Mouse (Mus musculus) T-helper 2 cell (primary cell): ENCODE measurements around the gene Itga3.

Experiments
- in situ Hi-C: fragments of 300-600 bp; cut with MboI, MseI; formaldehyde crosslinking; loops from one replicate; pipeline ENCODE4 v1.15.1; 2025; ENCODE audit warnings: high pct_unique_total_duplicates

Itga3 gene

DNA sequence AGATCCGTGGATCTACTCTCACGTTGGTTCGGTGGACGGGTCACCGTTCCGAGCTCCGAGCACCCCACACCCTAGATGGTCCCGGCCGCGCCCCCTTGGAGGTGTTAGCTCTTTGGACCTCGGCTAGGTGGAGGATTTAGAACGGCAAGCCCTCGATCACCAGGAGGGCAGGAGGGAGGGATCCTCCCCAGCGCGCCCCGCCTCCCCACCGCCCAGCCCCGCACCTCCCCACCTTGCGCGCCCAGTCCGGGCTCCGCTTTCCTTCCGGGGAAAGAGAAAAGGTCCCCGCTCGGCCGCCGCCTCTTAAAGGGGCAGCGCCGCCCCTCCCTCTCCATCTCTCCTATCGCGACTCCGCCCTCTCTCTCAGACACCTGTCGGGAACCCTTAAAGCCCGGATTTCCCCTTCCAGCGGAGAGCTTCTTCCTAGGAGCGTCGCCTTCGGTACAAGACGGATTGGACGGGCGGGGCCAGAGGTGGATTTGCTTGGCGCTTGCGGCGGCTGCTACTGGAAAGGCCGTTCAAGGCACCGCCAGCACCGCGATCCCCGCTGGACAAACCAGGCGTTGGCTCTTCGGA is at the start of gene Itga3:
Gene Itga3, minus strand, starts transcription at position 266 of the 576 bp plus-strand sequence.
- in situ Hi-C loops, result no loop called here

DNA sequence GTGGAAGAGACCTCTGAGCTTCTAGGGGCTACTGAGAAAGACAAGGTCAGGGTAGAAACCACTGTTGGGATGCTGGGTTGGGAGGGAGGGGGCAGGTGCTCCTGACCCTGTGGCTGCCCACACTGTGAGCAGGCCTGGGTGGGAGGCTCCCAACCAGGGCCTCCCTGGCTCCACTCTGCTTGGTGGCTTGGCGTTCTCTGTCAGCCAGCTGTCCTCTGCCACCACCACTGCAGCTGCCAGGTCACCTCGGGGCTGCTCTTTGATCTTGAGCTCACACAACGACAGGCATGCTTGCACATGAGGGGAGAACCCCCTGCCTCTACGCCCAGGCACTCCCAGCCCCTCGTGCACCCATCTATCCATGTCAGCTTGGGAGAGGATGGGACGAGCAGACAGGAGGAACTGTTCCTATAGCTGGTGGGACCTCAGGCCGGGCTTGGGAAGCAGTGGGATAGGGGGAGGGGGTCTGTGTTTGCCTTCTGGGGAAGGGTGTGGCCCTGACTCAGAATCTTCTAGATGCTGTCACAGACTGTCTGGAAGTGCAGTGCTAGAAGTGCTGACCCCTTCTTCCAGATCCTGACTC is 48.9 kb upstream of the Itga3 start:
- in situ Hi-C loops, result no loop called here

DNA sequence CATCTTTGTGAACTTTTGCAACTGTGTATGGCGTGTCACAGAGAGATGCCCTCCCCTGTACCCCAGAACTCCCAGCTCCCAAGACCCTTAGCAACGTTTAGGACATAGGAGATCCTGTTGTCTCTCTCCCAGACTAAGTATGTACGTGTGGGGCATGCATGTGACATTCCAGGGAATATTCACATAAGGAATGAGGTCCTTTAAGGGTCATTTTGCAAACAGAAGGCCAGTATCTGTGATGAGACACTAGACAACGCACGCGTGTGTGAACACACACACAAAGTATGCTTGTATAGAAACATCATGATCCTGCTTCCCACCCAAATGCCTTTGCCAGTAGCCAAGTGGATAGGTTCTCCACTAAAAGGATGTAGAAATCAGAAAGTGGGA is 45.5 kb upstream of the Itga3 start:
- in situ Hi-C loops, result loop anchor here (5.0 kb wide), 1 partner anchor 120 kb away; no protein-coding TSS in a partner anchor

DNA sequence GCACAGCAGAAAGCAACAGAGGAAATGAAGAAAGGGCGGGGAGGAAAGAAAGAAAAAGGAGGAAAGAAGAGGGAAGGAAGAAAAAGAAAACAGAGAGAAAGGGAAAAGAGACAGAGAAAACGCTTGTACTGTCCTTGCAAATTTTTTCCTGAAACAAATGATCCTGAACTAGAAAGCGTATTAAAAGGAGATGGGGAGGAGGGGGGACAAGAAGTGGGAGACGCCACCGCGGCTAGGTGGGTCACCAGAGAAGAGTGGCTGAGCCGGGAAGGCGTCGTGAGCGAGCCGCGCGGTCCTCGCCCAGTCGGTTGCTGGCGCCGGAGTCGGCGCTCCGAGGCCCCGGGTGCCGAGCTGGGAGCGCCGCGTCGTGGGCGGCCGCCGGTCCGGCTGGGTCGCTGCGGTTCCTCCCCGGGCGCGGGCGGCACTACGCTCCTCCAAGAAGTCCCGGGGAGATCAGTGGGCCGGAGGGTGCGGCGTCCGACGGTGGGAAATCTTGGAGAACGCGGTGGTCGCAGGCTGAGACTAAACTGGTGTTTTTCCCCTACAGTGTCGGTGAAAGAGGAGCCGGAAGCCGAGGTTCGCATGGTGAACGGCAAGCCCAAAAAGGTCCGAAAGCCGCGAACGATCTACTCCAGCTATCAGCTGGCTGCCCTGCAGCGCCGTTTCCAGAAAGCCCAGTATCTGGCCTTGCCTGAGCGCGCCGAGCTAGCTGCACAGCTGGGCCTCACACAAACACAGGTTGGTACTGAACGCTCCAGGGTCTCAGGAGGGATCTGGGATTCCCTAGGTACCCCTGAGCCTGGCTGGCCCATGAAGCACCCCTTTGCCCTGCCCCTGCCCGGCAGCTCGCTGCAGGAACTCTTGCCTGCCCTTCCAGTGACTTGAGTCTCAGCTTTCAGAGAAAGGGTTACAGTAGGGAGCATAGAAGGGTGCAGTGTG is 44.8 kb upstream of the Itga3 start:
- in situ Hi-C loops, result loop anchor here (5.0 kb wide), 1 partner anchor 121 kb away; no protein-coding TSS in a partner anchor

DNA sequence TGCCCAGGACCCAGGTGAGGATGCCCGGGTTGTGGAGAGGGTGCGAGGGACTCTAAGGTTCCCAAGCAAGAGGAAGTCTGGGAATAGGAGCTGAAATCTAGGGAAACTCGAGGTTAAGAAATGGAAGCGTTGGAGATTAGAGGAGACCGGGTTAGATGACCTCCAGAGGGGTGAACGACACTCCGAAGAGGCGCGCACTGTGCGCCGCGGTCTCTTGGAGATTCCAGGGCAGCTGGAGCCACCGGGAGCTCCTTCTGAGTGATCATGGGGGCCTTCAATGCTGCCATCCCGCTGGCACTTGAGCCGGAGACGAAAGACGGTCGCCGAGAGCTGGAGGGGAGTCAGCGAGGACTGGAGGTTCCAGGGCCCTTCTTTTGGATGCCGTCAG is 44.0 kb upstream of the Itga3 start:
- in situ Hi-C loops, result loop anchor here (5.0 kb wide), 1 partner anchor 122 kb away; no protein-coding TSS in a partner anchor

DNA sequence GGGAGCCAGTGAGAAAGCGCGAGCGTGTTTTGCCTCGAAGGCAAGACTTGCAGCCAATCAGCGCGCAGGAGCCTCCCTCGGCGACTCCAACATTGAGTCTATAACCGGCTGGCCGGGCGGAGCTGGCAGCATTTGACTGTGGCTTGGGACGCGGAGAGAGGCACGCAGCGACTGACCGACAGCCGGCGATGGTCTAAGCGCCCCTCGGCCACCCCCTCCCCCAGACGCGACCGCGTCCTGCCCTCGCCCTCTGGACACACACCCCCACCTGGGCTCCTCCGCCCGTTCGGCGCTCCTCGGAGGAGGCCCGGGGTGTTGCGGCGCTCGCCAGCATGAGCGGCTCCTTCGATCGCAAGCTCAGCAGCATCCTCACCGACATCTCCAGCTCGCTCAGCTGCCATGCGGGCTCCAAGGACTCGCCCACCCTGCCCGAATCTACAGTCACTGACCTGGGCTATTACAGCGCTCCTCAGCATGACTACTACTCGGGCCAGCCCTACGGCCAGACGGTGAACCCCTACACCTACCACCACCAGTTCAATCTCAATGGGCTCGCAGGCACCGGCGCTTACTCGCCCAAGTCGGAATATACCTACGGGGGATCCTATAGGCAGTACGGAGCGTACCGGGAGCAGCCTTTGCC is 43.5 kb upstream of the Itga3 start, which contains the start of gene Dlx3:
Gene Dlx3, plus strand, starts transcription at position 130 of the 643 bp plus-strand sequence.
- in situ Hi-C loops, result loop anchor here (5.0 kb wide), 1 partner anchor 122 kb away; no protein-coding TSS in a partner anchor

DNA sequence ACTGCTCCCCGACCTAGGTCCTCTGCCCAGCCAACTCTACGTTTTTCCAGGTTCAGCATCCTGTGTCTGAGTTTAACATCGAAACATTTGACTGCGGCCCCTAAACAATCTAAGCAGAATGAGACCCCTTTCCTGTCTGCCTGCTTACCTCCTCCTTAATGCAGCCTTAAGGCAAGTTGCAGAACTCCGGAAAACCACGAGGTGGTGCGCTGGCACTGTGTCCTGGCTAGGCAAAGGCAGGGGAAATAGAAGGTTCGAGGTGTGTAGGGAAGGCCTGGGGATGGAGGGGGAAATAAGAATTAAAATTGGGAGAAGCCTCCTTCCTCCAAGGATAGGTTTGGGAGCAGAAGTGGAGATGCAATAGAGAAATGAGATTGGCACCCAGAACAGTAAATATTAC is 41.9 kb upstream of the Itga3 start:
- in situ Hi-C loops, result no loop called here

DNA sequence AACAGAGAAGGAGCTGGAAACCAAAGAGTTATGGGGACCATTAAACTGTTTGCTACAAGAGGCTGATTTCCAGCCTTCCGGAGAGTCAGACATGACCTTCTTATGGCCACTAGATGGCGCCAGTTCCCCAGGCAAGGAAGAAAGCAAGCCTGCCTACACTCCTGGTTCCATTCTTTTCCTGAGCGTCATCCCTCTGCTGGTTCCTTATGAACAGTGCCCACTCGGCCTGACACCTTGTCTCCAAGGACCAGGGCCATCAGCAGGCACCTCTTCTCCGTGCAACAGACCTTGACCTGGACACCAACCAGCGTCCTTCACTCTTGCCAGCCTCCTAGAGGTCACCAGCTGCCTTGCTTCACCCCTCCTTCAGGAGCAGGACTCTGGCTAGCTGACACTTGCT is 40.4 kb upstream of the Itga3 start:
- in situ Hi-C loops, result no loop called here

DNA sequence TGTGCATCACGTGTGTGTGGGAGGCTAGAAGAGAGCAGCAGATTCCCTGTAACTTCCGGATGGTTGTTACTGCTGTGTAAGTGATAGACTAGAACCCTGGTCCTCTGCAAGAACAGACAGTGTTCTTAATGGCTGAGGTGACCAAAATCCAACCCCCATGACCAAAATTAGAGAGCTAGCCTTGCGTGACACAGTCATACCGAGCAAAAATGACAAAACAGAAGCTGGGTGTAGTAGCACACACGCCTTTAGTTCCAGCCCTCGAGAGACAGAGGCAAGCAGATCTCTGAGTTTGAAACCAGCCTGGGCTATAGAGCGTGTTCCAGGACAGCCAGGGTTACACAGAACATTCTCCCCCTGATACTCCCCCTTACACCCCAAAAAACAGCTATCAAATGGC is 33.5 kb upstream of the Itga3 start:
- in situ Hi-C loops, result no loop called here

DNA sequence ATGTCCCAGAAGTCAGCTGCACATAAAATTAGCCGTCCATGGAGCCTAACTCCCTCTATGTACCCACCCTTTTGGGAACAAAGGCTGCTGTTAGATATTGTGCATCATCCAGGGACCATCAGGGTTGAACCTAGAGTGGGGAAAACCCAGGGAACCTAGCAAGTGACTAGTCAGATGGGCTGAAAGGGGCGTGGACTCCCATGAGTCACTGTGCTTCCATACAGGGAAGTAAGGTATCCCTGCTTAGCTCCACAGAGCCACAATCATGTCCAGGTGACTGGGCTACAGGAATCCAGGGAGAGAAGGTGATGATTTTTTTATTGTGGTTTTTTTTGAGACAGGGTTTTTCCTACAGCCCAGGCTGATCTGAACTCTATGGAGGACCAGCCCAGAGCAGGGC is 32.4 kb upstream of the Itga3 start:
- in situ Hi-C loops, result no loop called here

DNA sequence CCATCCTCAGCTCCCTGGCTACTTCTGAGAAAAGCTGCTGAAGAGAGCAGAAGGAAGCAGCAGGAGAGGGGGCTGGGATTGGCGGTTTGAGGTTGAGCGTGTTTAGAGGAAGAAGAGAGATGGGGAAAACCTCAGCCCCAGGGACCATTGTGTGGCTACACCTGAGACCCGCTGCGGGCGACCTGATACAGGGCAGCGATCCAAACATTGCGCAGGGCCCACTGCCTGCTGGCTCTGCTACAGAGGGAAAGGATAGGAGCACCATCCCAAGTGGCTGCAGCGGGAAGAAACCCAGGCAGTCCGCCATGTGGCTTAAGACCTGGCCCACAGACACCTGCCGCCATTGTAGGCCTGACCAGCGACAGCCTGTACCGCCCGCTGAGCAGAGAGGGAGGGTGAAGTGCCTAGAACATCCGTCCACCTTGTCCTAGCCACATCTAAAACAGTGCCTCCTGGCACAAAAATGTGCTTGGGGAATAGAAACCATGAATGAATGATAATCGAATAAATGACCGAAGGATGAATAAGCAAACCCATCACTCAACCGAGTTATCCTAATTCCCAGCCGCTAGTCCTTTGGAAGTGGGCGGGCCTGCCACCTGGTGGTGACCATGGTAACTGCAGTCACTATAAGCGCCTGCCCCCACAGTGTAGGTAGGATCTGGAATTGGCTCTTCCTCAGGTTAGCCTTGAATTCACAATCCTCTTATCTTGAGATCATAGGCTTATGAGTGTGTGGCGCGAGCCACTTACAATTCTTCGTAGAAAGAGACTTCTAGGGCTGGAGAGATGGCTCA is 30.0 kb upstream of the Itga3 start:
- in situ Hi-C loops, result no loop called here

DNA sequence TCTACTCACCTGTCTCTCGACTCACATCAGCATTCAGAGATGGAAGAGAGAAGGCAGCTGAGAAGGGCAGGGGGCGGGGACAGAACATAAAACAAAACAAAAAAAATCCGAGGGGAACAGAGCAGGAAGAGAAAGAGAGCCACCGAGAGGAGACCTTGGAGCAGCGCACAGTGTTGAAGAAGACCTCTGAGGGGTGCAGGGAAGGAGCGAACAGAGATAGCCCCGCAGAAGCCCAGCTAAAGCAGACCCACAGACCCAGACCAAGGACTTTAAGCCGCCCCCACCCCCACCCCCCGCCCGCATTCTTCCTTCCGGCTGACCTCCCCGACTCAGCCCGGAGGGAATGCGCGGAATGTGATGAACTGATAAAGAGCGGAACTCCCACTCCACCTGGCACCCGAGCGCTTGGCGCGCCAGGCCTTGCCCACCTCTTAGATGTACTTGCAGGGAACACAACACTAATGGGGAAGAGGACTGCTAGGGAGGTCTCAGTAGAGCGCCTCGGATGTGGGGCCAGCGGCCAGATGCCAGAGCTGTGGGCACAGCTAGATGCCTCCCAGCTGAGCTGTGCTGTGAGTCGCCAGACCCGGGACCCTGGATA is 28.8 kb upstream of the Itga3 start:
- in situ Hi-C loops, result no loop called here

DNA sequence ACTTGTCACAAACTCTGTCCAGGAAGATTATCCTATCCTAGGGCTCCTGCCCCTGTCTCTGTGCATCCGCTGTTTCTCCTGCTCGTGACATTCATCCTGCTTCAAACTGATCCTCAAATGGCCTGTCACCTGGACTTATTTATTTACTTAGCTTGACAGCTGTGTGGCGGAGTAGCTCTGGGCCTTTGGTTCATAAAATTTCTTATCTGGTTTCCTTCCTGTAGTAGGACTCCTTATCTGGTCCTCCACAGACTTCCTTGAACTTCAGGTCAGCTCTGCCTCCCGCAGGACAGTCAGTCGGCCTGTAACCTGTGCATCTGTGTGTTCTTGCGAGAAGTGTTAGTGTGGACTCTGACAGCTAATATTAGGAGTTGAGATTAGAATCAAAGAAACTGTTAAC is 27.7 kb upstream of the Itga3 start:
- in situ Hi-C loops, result no loop called here

DNA sequence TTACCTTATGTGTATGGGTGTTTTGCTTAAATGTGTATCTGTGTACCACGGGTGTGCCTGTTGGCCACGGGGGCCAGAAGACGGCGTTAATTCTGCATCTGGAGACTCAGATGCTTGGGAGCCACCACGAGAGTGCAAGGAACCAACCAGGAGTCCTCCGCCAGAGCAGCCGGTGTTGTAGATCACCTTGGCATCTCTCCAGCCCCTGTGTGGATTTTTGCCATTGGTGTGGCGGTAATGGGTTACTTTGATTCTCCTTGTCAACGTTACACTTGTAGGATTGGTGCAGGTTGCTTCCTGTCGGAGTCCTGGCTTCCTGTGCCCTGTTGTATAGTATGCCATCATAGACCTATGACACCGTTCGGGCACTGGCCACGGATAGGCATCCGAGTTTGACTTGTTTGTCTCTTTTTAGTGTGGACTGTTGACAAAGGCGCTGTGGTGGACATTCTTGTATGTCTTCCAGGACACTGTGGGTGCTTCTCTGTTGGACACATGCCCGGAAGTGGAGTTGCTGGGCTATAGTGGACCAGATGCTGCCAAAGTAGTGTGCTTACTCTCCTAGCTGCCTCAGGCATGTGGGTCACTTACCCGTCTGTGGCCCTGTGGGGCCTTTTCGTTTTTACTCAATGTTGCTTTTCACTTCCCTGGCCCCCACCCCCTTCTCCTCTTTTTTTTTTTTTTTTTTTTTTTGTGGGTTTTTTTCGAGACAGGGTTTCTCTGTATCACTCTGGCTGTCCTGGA is 25.7 kb upstream of the Itga3 start:
- in situ Hi-C loops, result no loop called here

DNA sequence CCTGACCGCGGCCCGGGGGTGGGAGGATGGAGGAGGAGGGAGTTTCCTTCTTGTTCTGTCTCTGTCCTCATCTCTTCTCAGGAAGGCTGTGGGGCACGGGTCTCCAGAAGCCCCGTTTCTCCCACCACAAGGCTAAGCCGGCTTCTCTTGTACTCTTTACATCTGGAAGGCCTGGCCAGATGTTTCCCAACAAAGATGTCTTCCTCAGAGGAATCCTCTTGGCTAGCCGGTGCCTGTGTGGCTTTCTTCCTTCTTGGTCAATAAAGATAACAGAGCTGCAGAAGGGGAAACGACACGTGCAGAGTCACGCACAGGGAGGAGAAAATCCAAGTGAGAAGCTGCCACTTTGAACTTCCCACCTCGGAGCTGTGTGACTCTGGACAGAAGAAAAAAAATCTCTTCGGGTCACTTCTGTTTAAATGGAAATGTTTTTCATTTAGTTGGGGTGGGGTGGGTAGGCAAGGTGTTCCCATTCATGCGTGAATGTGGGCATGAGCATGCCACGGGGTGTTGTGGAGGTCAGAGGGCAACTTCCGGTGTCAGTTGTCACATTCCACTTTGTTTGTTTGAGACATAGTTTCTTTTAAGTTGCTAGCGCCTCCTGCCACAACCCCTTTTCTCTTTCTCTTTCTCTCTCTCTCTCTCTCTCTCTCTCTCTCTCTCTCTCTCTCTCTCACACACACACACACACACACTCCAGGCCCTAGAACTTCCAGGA is 24.6 kb upstream of the Itga3 start:
- in situ Hi-C loops, result no loop called here

DNA sequence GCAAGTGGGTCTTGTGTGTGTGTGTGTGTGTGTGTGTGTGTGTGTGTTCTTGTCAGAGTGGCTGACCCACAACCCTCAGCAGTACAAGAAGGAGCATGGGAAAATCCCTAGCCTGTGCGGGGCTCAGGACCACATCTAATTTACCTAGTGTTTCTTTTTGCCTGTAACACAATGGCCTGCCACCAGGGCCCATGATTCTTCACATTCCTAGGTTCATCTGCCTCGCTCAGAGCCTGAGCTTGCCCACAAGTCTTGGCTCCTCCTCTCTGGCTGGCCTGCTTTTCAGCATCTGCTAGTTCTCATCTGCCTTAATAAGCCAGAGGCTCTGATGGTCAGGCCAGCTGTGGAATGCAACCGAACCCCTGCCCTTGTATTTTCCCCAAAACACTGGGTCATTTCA is 23.8 kb upstream of the Itga3 start:
- in situ Hi-C loops, result no loop called here

DNA sequence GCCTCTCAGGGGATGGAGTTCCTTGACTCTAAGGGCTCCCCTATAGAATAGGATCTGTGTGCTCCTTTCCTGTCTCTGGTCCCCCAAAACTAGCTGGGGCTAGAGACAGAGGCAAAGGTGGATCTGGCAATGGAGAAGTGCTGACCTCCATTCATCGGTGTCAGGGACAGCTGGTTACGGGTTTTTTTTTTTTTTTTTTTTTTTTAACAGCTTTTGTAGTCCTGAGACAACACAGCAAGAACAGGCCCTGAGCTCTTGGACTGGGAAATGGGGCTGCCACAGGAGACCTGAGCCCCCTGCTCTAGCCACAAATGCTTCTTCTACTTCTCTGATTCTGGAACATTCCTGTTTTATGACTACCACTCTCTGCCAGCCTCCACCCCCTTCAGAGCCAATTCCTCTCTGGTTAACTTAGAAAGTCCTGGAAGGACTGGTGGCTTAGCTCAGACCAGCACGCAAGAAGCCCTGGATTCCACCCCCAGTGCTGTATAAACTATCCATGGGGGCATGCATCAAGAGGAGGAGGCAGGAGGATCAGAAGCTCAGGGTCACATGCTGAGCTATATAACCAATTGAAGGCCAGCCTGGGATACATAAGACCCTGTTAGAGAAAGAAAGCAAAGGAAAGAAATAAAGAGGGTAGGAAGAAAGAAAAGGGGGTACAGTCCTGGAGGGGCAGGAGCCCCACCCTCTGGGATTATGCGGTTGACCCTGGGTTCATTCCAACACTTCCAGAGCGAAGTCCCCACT is 21.9 kb upstream of the Itga3 start:
- in situ Hi-C loops, result no loop called here

DNA sequence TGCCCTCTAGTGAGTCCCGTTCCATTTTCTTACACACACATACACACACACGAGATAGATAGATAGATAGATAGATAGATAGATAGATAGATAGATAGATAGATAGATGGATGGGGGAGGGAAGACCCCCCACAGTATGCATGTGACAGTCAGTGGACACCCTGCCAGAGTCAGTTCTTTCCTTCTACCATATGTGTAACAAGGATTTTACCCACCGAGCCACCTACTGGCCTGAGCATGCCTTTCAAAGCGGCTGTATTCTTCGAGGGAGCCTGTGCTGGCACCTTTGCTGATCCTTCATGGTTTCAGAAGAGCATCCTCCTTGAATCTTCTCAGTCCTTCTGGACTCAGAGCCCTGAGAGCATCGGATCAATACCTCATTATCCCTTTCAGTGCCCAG is 21.3 kb upstream of the Itga3 start:
- in situ Hi-C loops, result no loop called here
